Comparison of ENCODE assay signal across 9 mouse cellular contexts in genomic region chr11:5705972-5706371, GRCm38 (mm10). TPM values are rescaled to one million over a fixed set of nuclear protein-coding genes. Genes with fewer than 3 reads are reported as not detected.
DNase-seq lines count a peak whose midpoint lies in the region; ATAC-seq lines count a peak whose summit lies in the region.
"Had no signal": no experiment of that assay in that cellular context is flagged by ENCODE, and none has a peak within 500 bp of the region (broad histone marks: within the 10 kb centered on the region; RNA-seq: fewer than 3 reads in every experiment).

No protein-coding gene starts in this region.

- peak overlapping the region; percentile 62 for H3K4me2 ChIP-seq in lung, embryonic 16.5 days (ENCODE audit: low read depth, low read length)
- H3K4me2 ChIP-seq in stomach, embryonic 15.5 days: peak overlapping the region; percentile 77

- H3K36me3 ChIP-seq in lung, embryonic 16.5 days (ENCODE audit: control insufficient read depth, insufficient read depth, low read length): peaks cover 11% of the 10 kb centered on the region; the same call in 1 of the 2 replicates
- peaks cover 31% of the 10 kb centered on the region for H3K36me3 ChIP-seq in limb, embryonic 10.5 days
- H3K36me3 ChIP-seq in stomach, embryonic 15.5 days: peaks cover 16% of the 10 kb centered on the region

- H3K27me3 ChIP-seq in lung, embryonic 16.5 days (ENCODE audit: control insufficient read depth, insufficient read depth, low read depth, low read length): no peaks in the 10 kb centered on the region
- H3K27me3 ChIP-seq in limb, embryonic 10.5 days (ENCODE audit: low read depth, poor library complexity, severe bottlenecking): no peaks in the 10 kb centered on the region
- H3K27me3 ChIP-seq in stomach, embryonic 15.5 days (replicated peaks): no peaks in the 10 kb centered on the region

- peaks cover 8% of the 10 kb centered on the region for H3K4me1 ChIP-seq in lung, embryonic 16.5 days (replicated peaks; ENCODE audit: control insufficient read depth, insufficient read depth, low read length)
- peaks cover 16% of the 10 kb centered on the region for H3K4me1 ChIP-seq in limb, embryonic 10.5 days
- peaks cover 12% of the 10 kb centered on the region for H3K4me1 ChIP-seq in stomach, embryonic 15.5 days

- no peak overlapping the region for H3K27ac ChIP-seq in lung, embryonic 16.5 days (ENCODE audit: low read length)
- no peak overlapping the region for H3K27ac ChIP-seq in limb, embryonic 10.5 days
- H3K27ac ChIP-seq in stomach, embryonic 15.5 days: no peak overlapping the region

- H3K9ac ChIP-seq in lung, embryonic 16.5 days (ENCODE audit: low read length): no peak overlapping the region
- no peak overlapping the region for H3K9ac ChIP-seq in stomach, embryonic 15.5 days

- 88% methylated on average over 9 of the region's 9 CpGs for WGBS in lung, embryonic 16.5 days
- 96% methylated on average over 9 of the region's 9 CpGs for WGBS in limb, embryonic 10.5 days
- 86% methylated on average over 9 of the region's 9 CpGs for WGBS in stomach, embryonic 15.5 days

- ATAC-seq in lung, embryonic 16.5 days (ENCODE audit: low read depth): no peak
- ATAC-seq in stomach, embryonic 15.5 days (ENCODE audit: insufficient read depth, low FRiP score, low read depth): no peak

- no peaks in the 10 kb centered on the region for H3K9me3 ChIP-seq in lung, embryonic 16.5 days (ENCODE audit: control insufficient read depth, low read length)
- H3K9me3 ChIP-seq in limb, embryonic 10.5 days (replicated peaks): no peaks in the 10 kb centered on the region
- no peaks in the 10 kb centered on the region for H3K9me3 ChIP-seq in stomach, embryonic 15.5 days

- H3K4me3 ChIP-seq in lung, embryonic 16.5 days (ENCODE audit: low read length): peak overlapping the region; percentile 90; the same call in 1 of the 2 replicates
- H3K4me3 ChIP-seq in limb, embryonic 10.5 days: peak overlapping the region; percentile 92
- peak overlapping the region; percentile 94 for H3K4me3 ChIP-seq in stomach, embryonic 15.5 days (replicated peaks)

- peak; percentile 2 for DNase-seq in adrenal gland, adult 2 months
- no peak for DNase-seq in adrenal gland, postnatal 4 days (ENCODE audit: low spot score in 2 of 2)
- no peak for DNase-seq in lung, adult 18-20 months
- no peak for DNase-seq in limb, embryonic 10.5 days (ENCODE audit: low spot score)
- DNase-seq in embryo, embryonic 10 days (ENCODE audit: low spot score): no peak
- DNase-seq in embryo, embryonic 10.5 days (ENCODE audit: low spot score): no peak
- DNase-seq: adrenal gland, postnatal 14 days had no signal

RNA-seq across cellular contexts. Expression of gene Mrps24, which starts 9.5 kb away (rescaled TPM):
- total RNA-seq in adrenal gland, adult 2 months (2021): 100 to 1,000 TPM; 137 to 178 TPM
- polyA plus RNA-seq in adrenal gland, adult 2 months (2012; rRNA removed): 740 and 796 TPM in 2 replicates
- 100 to 1,000 TPM; 118 to 121 TPM for total RNA-seq in adrenal gland, postnatal 4 days (2021)
- polyA plus RNA-seq in lung, embryonic 16.5 days (2015; fragmentation: Nextera tagmentation; extraction: Ambion mirVana): 180 TPM in 2 replicates
- 155 and 158 TPM in 2 replicates for polyA plus RNA-seq in limb, embryonic 10.5 days (2016; fragmentation: Nextera tagmentation; extraction: Ambion mirVana)
- 210 and 217 TPM in 2 replicates for polyA plus RNA-seq in stomach, embryonic 15.5 days (2015; fragmentation: Nextera tagmentation; extraction: Ambion mirVana)

RNA-seq across cellular contexts. Expression of gene Urgcp, which starts 56.2 kb away (rescaled TPM):
- 10 to 100 TPM; 63.8 to 65.2 TPM for total RNA-seq in adrenal gland, adult 2 months (2021)
- polyA plus RNA-seq in adrenal gland, adult 2 months (2012; rRNA removed): 30.6 and 34.0 TPM in 2 replicates
- 10 to 100 TPM; 50.6 to 56.8 TPM for total RNA-seq in adrenal gland, postnatal 4 days (2021)
- 26.0 and 26.7 TPM in 2 replicates for polyA plus RNA-seq in lung, embryonic 16.5 days (2015; fragmentation: Nextera tagmentation; extraction: Ambion mirVana)
- 15.4 and 20.3 TPM in 2 replicates for polyA plus RNA-seq in limb, embryonic 10.5 days (2016; fragmentation: Nextera tagmentation; extraction: Ambion mirVana)
- polyA plus RNA-seq in stomach, embryonic 15.5 days (2015; fragmentation: Nextera tagmentation; extraction: Ambion mirVana): 22.8 and 23.3 TPM in 2 replicates
